Mouse (Mus musculus) regulatory T cell (primary cell): Measurements from ENCODE around the gene Ddx43.
"Not testable (repeated sequence)": the region's sequence is repeated elsewhere in the genome, so short reads cannot be mapped to it uniquely, and the experiment has no call there.

ENCODE experiments used
- in situ Hi-C: fragments of 300-600 bp; cut with MboI, MseI; formaldehyde crosslinking; loops from one replicate; pipeline ENCODE4 v1.15.1; 2025; ENCODE audit warnings: high pct_unique_total_duplicates

The Ddx43 gene

GRCm38 (mm10) chr9:78395630-78396351, at the start of gene Ddx43:
Ddx43 (plus strand) TSS chr9:78395777.
- in situ Hi-C loops, result no loop called here

- in situ Hi-C loops, result no loop called here
These were observed 48.6 kb upstream of the Ddx43 start for GRCm38 (mm10) chr9:78347004-78347403.

- in situ Hi-C loops, result not testable (repeated sequence)
These were observed 47.2 kb upstream of the Ddx43 start for GRCm38 (mm10) chr9:78348206-78349004.

- in situ Hi-C loops, result not testable (repeated sequence)
These were observed 46.4 kb upstream of the Ddx43 start for GRCm38 (mm10) chr9:78349141-78349540.

- in situ Hi-C loops, result not testable (repeated sequence)
These were observed 45.6 kb upstream of the Ddx43 start for GRCm38 (mm10) chr9:78350007-78350406.

- in situ Hi-C loops, result no loop called here
These were observed 43.9 kb upstream of the Ddx43 start for GRCm38 (mm10) chr9:78351504-78352220.

GRCm38 (mm10) chr9:78354665-78355578, 40.7 kb upstream of the Ddx43 start:
- in situ Hi-C loops, result no loop called here

- in situ Hi-C loops, result no loop called here
These were observed 40.0 kb upstream of the Ddx43 start, which contains the start of gene Gsta2 for GRCm38 (mm10) chr9:78355611-78356010. Gsta2 (minus strand) TSS chr9:78355788.

- in situ Hi-C loops, result no loop called here
These were observed 37.5 kb upstream of the Ddx43 start for GRCm38 (mm10) chr9:78358053-78358452.

GRCm38 (mm10) chr9:78359750-78360483, 35.7 kb upstream of the Ddx43 start:
- in situ Hi-C loops, result no loop called here

GRCm38 (mm10) chr9:78360484-78360872, 35.1 kb upstream of the Ddx43 start:
- in situ Hi-C loops, result no loop called here

GRCm38 (mm10) chr9:78363374-78363773, 32.2 kb upstream of the Ddx43 start:
- in situ Hi-C loops, result no loop called here

GRCm38 (mm10) chr9:78364701-78365100, 30.9 kb upstream of the Ddx43 start:
- in situ Hi-C loops, result loop anchor here (5.0 kb wide), 1 partner anchor 92 kb away; no protein-coding TSS in a partner anchor

- in situ Hi-C loops, result loop anchor here (5.0 kb wide), 1 partner anchor 94 kb away; no protein-coding TSS in a partner anchor
These were observed 29.6 kb upstream of the Ddx43 start for GRCm38 (mm10) chr9:78365850-78366544.

- in situ Hi-C loops, result loop anchor here (5.0 kb wide), 1 partner anchor 96 kb away; no protein-coding TSS in a partner anchor
These were observed 27.6 kb upstream of the Ddx43 start, which contains the start of gene Dppa5a for GRCm38 (mm10) chr9:78367959-78368358. Dppa5a (minus strand) TSS chr9:78368177.

GRCm38 (mm10) chr9:78368671-78369293, 26.8 kb upstream of the Ddx43 start:
- in situ Hi-C loops, result loop anchor here (5.0 kb wide), 1 partner anchor 96 kb away; no protein-coding TSS in a partner anchor

- in situ Hi-C loops, result loop anchor here (5.0 kb wide), 1 partner anchor 97 kb away; no protein-coding TSS in a partner anchor
These were observed 26.2 kb upstream of the Ddx43 start for GRCm38 (mm10) chr9:78369349-78369748.

GRCm38 (mm10) chr9:78369786-78370185, 25.8 kb upstream of the Ddx43 start:
- in situ Hi-C loops, result loop anchor here (5.0 kb wide), 1 partner anchor 97 kb away; no protein-coding TSS in a partner anchor

- in situ Hi-C loops, result no loop called here
These were observed 24.1 kb upstream of the Ddx43 start for GRCm38 (mm10) chr9:78371441-78371840.
